Mouse (Mus musculus) Muller cell, postnatal 12 days (primary cell): ENCODE results near the gene Cacng4.

Source experiments
- DNase-seq: peaks from one replicate; pipeline ENCODE4 v3.0.0-alpha.2; 2015; ENCODE audit errors: inconsistent ontology term

Cacng4 gene

DNA sequence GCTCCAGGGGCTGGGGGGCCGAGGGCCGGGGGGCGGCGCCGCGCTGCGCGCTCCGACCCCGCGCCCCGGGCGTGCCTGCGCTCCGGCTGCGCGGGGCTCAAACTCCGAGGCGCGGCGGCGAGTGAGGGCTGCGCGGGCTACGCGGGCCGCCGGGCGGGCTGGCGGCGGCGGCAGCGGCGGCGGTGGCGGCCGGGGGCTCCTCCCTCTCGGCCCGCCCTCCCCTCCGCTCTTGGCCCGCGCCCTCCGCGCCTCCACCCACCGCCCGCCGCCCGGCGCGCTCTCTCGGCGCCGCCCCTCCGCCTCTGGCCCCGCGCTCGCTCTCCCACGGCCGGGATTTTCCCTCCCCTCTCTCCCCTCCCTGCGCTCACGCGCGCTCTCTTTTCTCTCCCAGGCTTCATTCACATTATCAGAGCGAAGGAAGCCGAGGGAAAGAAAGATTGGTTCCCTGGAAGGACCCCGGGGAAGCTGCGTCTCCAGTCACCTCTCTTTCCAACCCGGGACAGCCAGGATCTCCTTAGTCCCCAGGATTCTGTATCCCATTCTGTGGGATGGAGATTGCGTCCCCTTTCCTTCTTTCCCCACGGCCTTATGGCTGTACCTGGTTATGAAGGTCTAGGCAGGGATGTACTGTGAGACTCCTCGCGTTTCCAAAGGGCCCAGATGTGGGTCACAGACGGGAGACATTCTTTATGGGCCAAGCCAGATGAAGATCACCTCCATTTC lies at the start of gene Cacng4:
Gene Cacng4, minus strand, starts transcription at position 11 of the 723 bp plus-strand sequence.
- peak; percentile 54 for DNase-seq

DNA sequence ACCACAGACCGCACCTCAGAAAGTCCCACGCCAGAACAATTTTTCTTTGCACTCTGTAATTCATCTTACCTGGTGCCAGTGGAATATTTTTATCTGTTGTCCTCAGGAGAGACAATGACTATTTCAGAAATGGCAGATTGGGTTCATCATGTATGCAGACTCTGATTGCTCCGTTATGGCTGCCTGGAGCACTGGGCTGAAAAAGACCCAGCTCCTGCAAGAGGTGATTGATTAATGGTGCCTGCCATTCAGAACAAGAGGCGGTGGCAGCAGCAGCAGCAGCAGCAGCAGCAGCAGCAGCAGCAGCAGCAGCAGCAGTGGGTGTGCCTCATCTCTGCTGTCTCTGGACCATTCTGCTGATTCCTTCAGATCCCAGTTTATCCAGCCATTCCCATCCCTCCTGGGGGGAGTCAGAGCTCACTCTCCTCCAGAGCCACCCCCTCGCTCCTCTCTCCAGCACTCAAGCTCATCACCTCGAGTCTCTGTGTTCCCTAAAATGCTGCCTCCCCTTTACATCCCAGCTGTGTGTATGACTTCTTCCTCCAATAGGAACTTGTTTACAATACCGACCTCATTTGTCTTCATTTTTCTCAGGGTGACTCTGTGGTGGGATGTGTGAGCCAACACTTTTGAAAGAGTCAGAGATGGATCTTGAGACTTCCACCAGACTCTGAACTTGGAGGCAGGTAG lies 39.1 kb upstream of the Cacng4 start:
- DNase-seq = no peak

GRCm38 (mm10) chr11:107817196-107817595 lies 22.8 kb upstream of the Cacng4 start:
- peak; percentile 27 for DNase-seq

GRCm38 (mm10) chr11:107812941-107813648 lies 18.7 kb upstream of the Cacng4 start:
- DNase-seq = peak; percentile 30

DNA sequence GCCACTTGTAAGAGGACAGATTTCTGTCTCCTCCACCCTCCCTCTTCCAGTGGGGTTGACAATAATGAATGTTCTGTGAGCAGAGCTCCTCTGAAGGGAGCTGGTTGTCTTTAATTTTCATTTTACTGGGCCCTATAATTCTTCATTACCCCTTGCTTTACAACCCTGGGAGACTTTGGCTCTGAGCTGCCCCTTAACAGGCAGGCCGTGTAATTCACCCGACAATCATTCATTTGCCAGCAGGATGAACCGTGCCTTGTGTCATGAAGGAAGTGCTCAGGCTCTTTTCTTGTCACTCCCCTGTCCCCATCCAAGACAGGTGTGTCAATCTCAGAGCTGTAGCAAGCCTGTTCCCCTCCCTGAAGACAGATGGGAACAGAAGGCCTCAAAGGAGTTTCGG lies 18.1 kb upstream of the Cacng4 start:
- no peak for DNase-seq

DNA sequence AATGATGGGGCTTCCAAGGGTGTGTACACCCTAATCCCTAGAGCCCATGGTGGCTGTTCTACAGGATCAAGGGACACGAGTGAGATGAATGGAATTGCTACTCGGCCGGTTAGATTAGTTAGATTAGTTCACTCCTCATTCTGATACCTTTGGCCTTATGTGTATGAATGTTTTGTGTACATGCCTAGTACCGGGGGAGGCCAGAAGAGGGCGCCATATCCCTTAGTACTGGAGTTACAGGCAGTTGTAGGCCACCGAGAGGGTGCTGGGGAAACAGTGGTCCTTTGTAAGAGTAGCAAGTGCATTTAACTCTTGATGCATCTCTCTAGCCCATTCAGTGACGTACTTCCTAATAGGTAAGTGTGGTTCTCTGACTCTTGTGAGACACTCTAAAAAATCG lies 14.2 kb upstream of the Cacng4 start:
- no peak for DNase-seq

DNA sequence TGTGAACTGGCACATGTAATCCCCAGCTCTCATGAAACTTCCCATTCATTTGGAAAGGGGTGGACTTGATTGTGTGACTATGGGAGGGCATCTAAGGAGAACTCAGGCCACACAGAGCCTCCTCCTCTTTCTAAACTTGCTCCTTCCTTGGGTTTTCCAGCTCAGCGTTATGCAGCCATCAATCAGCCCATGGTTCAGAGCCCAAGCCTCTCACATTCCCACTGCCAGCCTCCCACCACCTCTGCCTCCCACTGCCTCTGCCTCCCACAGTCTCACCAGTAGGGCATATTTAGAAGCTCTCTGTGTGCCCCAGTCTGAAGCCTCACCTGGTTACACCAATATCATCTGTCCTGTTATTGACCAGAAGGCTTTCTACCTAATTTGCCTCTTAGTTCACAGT lies 11.7 kb upstream of the Cacng4 start:
- no peak for DNase-seq

GRCm38 (mm10) chr11:107801946-107802345 lies 7.6 kb upstream of the Cacng4 start:
- DNase-seq = no peak

GRCm38 (mm10) chr11:107799331-107799730 lies 5.0 kb upstream of the Cacng4 start:
- no peak for DNase-seq

GRCm38 (mm10) chr11:107796346-107796745 lies 2.0 kb upstream of the Cacng4 start:
- DNase-seq = no peak

- no peak for DNase-seq
Measured at GRCm38 (mm10) chr11:107795384-107796035, 1.2 kb upstream of the Cacng4 start.

GRCm38 (mm10) chr11:107794103-107794493 lies 259 bp downstream of the Cacng4 start:
- no peak for DNase-seq

DNA sequence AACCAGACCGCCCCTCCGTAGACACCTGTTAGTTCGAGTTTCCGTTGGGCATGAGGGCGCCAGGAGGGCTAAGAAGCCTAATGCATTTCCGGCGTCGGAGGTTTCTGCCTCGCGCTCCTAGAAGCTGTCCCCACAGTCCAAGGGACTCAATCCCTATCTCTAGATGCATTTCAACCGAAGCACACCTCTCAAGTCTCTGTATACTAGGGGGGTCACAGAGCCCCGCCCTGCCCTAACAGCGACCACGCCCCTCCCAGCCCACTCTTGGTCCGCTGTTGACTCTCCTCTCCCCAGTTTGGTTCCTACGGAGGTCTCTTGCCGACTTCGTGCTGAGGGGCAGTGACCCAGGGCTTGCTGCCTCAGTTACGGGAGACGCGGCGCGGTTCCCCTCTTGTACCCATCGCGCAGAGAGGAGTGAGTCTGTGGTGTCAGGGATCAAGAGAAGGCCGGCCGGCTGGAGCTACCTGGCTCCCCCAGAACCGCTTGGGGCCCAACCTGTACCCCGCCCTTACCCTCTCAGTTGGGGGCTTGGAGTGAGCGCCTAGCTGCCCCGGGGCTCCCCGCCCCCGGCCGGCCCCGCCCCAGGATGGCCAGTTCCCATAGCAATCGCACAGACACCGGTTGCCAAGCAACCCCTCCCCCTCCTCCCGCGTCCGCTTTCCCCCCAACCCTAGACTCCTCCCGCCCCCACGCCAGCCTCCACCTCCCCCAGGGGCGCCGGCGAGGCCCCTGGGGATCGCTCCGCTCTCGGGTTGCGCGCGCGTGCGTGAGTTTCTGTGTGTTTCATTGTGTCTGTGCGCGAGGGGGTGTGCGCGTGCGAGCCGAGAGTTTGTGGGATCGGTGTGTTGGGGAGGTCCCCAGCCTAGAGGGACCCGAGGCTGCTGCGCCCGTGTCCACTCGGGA lies 906 bp downstream of the Cacng4 start:
- DNase-seq = no peak

- no peak for DNase-seq
Measured at GRCm38 (mm10) chr11:107792136-107792535, 2.2 kb downstream of the Cacng4 start.

GRCm38 (mm10) chr11:107785761-107786160 lies 8.6 kb downstream of the Cacng4 start:
- peak; percentile 12 for DNase-seq

GRCm38 (mm10) chr11:107785288-107785687 lies 9.1 kb downstream of the Cacng4 start:
- DNase-seq = peak; percentile 25

- DNase-seq = peak; percentile 26
Measured at GRCm38 (mm10) chr11:107783861-107784754, 10.2 kb downstream of the Cacng4 start.

DNA sequence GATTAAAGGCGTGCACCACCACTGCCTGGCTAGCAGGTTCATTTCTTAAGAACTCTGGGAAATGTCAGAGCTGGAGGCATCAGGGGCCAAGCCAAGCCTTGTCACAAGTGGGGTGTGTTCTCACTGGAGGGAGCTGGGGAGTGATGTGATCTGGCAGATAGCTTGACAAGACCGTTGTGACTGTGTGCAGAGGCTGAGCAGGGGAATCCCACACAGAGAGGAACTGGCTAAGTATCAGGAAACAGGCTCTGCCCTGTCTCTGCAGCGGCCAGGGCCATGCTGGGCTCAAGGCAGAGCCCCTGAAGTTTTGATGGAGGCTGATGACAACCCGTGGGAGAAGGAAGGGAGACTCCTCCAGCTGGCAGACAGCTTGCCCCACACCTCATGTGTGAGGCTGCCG lies 11.8 kb downstream of the Cacng4 start:
- DNase-seq = peak; percentile 48

DNA sequence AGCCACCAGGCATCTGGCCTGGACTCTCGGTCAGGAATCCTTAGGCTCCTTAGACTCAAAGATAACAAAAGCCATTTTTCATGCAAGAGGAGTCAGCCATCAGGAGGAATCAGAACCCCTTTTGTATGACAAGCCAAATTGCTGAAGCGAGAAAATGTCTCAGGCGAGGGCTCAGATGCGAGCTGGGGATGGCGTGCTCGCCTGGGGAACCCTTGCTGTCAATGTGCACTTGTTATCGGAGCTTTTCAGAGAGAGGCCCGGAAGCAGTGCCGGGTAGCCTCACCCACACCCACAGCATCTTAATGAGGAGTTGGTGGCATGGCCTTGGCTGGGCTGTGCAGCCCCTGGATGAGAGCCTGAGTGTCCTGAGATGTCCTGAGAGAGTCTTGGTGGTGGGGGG lies 15.5 kb downstream of the Cacng4 start:
- peak; percentile 92 for DNase-seq

GRCm38 (mm10) chr11:107777487-107777886 lies 16.9 kb downstream of the Cacng4 start:
- DNase-seq = no peak
